Mouse (Mus musculus) limb, embryonic 10.5 days (tissue): Measurements from ENCODE around the gene Bcl2l12. TPM values are rescaled to one million over a fixed set of nuclear protein-coding genes. Genes with fewer than 3 reads are reported as not detected.

Experiments
- microRNA-seq: library from miRNA; unstranded; fragments of <30 nt; microRNA quantifications from one replicate; pipeline ENCODE4, GENCODE M21; 2017
- polyA plus RNA-seq: library from polyadenylated mRNA; unstranded; fragments of >200 nt; fragmentation: Nextera tagmentation; extraction: Ambion mirVana; gene quantifications from 2 replicates; pipeline ENCODE4 v1.2.1, GENCODE M21; 2016

Bcl2l12 gene
- polyA plus RNA-seq, 1 experiment from 2014 or later, result 92.2 TPM

Small RNA genes lying within 50 kb of the gene (microRNA-seq; reads per million reads assigned to microRNA genes)
- gene Mir7054, result 0.88 reads per million

Other genes with a start within 250 kb of the Bcl2l12 start
- 2.6 and 3.1 TPM in 2 replicates for gene Zfp473, start 247.7 kb downstream of the Bcl2l12 start, polyA plus RNA-seq
- 174 and 181 TPM in 2 replicates for gene Nup62, start 182.6 kb downstream of the Bcl2l12 start, polyA plus RNA-seq
- 0.89 and 0.94 TPM in 2 replicates for gene Il4i1, start 182.3 kb downstream of the Bcl2l12 start, polyA plus RNA-seq
- 3.1 and 3.4 TPM in 2 replicates for gene Atf5, start 182.1 kb downstream of the Bcl2l12 start, polyA plus RNA-seq
- gene Akt1s1, start 149.7 kb downstream of the Bcl2l12 start, polyA plus RNA-seq, result 96.4 and 99.6 TPM in 2 replicates
- 71.4 and 75.2 TPM in 2 replicates for gene Tbc1d17, start 149.6 kb downstream of the Bcl2l12 start, polyA plus RNA-seq
- gene Pnkp, start 141.6 kb downstream of the Bcl2l12 start, polyA plus RNA-seq, result 37.5 and 43.1 TPM in 2 replicates
- gene Ptov1, start 128.9 kb downstream of the Bcl2l12 start, polyA plus RNA-seq, result 434 and 504 TPM in 2 replicates
- gene Med25, start 106.0 kb downstream of the Bcl2l12 start, polyA plus RNA-seq, result 140 and 145 TPM in 2 replicates
- 14.8 and 20.0 TPM in 2 replicates for gene Fuz, start 102.6 kb downstream of the Bcl2l12 start, polyA plus RNA-seq
- gene Ap2a1, start 69.2 kb downstream of the Bcl2l12 start, polyA plus RNA-seq, result 78.7 and 85.3 TPM in 2 replicates
- 0.14 and 0.18 TPM in 2 replicates for gene Tsks, start 55.5 kb downstream of the Bcl2l12 start, polyA plus RNA-seq
- 11.4 and 18.8 TPM in 2 replicates for gene Cpt1c, start 23.9 kb downstream of the Bcl2l12 start, polyA plus RNA-seq
- 979 and 1,027 TPM in 2 replicates for gene Prmt1, start 12.1 kb downstream of the Bcl2l12 start, polyA plus RNA-seq
- 74.7 and 75.0 TPM in 2 replicates for gene Irf3, start 1.1 kb downstream of the Bcl2l12 start, polyA plus RNA-seq
- 47.8 and 50.6 TPM in 2 replicates for gene Scaf1, start 17.7 kb upstream of the Bcl2l12 start, polyA plus RNA-seq
- gene Rras, start 19.2 kb upstream of the Bcl2l12 start, polyA plus RNA-seq, result 15.6 and 18.3 TPM in 2 replicates
- gene Prr12, start 54.2 kb upstream of the Bcl2l12 start, polyA plus RNA-seq, result 16.3 and 18.1 TPM in 2 replicates
- gene Nosip, start 63.7 kb upstream of the Bcl2l12 start, polyA plus RNA-seq, result 80.4 and 81.2 TPM in 2 replicates
- 16.8 and 24.8 TPM in 2 replicates for gene Prrg2, start 64.0 kb upstream of the Bcl2l12 start, polyA plus RNA-seq
- gene Rcn3, start 93.5 kb upstream of the Bcl2l12 start, polyA plus RNA-seq, result 175 and 210 TPM in 2 replicates
- 5.2 and 7.8 TPM in 2 replicates for gene Fcgrt, start 105.1 kb upstream of the Bcl2l12 start, polyA plus RNA-seq
- 1,846 and 2,302 TPM in 2 replicates for gene Rps11, start 125.7 kb upstream of the Bcl2l12 start, polyA plus RNA-seq
- gene Rpl13a, start 130.0 kb upstream of the Bcl2l12 start, polyA plus RNA-seq, result 1,210 and 1,327 TPM in 2 replicates
- gene Gm45713, start 137.5 kb upstream of the Bcl2l12 start, polyA plus RNA-seq, result not detected in 2 replicates
- gene Flt3l, start 137.7 kb upstream of the Bcl2l12 start, polyA plus RNA-seq, result 1.4 and 1.5 TPM in 2 replicates
- gene Pih1d1, start 155.6 kb upstream of the Bcl2l12 start, polyA plus RNA-seq, result 105 and 109 TPM in 2 replicates
- gene Aldh16a1, start 155.9 kb upstream of the Bcl2l12 start, polyA plus RNA-seq, result 54.2 and 63.7 TPM in 2 replicates
- gene Slc17a7, start 165.2 kb upstream of the Bcl2l12 start, polyA plus RNA-seq, result 0.06 TPM in 1 of 2 replicates, not detected in the other
- not detected in 2 replicates for gene Gfy, start 180.9 kb upstream of the Bcl2l12 start, polyA plus RNA-seq
- gene Pth2, start 182.3 kb upstream of the Bcl2l12 start, polyA plus RNA-seq, result not detected in 2 replicates
- gene Ccdc155, start 206.2 kb upstream of the Bcl2l12 start, polyA plus RNA-seq, result 0.45 and 0.68 TPM in 2 replicates
- gene Dkkl1, start 213.4 kb upstream of the Bcl2l12 start, polyA plus RNA-seq, result 0.21 and 0.41 TPM in 2 replicates
- gene Tead2, start 217.0 kb upstream of the Bcl2l12 start, polyA plus RNA-seq, result 435 and 481 TPM in 2 replicates
- 1.1 and 1.2 TPM in 2 replicates for gene Cd37, start 240.4 kb upstream of the Bcl2l12 start, polyA plus RNA-seq
- 0.24 and 0.49 TPM in 2 replicates for gene Slc6a16, start 242.4 kb upstream of the Bcl2l12 start, polyA plus RNA-seq